Mouse (Mus musculus): ENCODE measurements around the gene Gabra5. TPM values are rescaled to one million over a fixed set of nuclear protein-coding genes. Genes with fewer than 3 reads are reported as not detected.

The Gabra5 gene
- polyA plus RNA-seq (2012) = not detected in 2 replicates

DNA sequence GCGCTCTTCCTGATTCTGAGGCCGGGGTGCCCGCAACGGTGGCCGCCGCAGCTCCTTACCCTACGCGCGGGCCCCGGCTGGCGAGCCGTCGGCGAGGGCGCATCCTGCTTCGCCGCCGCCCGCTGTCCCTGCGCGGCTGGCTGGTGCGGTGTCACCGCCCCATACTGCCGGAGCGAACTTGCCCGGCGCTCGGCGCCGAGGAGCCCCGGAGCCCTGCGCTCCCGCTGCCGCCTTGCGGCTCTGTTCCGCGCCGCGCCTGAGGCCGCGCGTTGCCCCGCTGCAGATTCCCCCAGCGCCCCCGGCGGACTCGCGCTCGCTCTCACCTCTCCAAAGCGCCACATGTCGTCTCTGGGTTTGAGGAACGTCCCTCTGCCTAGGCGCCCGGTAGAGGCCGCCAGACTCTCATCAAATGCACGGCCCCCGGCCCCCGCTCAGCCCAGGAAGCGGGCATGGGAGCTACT, at the start of gene Gabra5:
Gabra5 (minus strand) TSS at position 379 of the 461 bp plus-strand sequence.
- H3K27me3 ChIP-seq (ENCODE audit: control insufficient read depth) = peaks cover 30% of the 10 kb centered on the region
- no peaks in the 10 kb centered on the region for H3K4me1 ChIP-seq (ENCODE audit: control insufficient read depth)
- no peak within 1 kb of the TSS for H3K4me3 ChIP-seq (replicated peaks)
- no peak for TF ChIP-seq TAL1 (IDR thresholded peaks at IDR 0.05; ENCODE audit: low read length)
- no peak for TF ChIP-seq GATA1 (IDR thresholded peaks at IDR 0.05; ENCODE audit: low read length)
- no peaks in the 10 kb centered on the region; the same call in 1 of the 2 replicates for H3K9me3 ChIP-seq (ENCODE audit: control insufficient read depth, low read length)
- no peaks in the 10 kb centered on the region for H3K36me3 ChIP-seq (ENCODE audit: control insufficient read depth)

DNA sequence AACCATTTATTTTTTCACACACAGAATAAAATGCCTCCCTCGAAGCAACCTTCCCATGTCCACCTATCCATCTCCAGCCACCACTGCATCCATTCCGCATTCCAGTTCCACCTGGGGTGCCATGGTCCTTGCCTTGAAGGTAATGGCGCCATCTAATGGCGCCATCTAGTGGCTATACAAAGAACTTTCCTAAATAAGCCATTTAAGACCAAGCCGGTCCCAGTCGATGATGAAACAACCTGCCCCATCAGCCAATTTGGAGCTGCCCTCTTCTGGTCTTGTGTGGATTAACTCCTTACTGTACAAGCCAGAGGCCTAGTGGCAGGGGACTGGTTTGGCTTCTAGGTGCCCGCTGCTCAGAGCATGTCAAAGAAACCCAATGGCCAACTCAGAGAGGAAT, 28.7 kb upstream of the Gabra5 start:
- Histone ChIP-seq H3K27me3 (ENCODE audit: control insufficient read depth) (no peaks in the 10 kb centered on the region), H3K4me1 (ENCODE audit: control insufficient read depth) (no peaks in the 10 kb centered on the region), H3K4me3 (replicated peaks) (no peak overlapping the region), H3K9me3 (ENCODE audit: control insufficient read depth, low read length) (no peaks in the 10 kb centered on the region), H3K36me3 (ENCODE audit: control insufficient read depth) (no peaks in the 10 kb centered on the region)
- no peak for TF ChIP-seq GATA1 (IDR thresholded peaks at IDR 0.05; ENCODE audit: low read length)

DNA sequence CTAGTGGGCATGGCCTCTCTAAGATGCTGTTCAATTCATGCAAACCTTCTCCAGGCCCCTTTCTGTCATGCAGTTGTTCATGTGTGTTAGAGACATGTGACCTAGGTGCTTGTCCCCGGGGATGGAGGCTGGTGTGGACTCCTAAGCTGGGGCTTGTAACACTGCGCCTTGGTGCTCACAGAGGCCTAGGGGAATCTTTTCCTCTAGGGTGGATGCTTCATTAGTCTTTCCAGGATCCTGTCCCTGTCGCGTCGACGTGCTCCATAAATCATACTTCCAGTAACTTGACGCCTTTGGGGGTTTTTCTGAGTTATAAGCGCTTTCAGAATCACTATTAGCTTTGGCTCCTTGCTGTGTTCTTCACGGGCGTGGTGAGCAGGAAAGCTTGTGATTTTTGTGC, 22.8 kb upstream of the Gabra5 start:
- Histone ChIP-seq H3K4me3 (replicated peaks) (no peak overlapping the region), H3K4me1 (ENCODE audit: control insufficient read depth) (no peaks in the 10 kb centered on the region), H3K36me3 (ENCODE audit: control insufficient read depth) (no peaks in the 10 kb centered on the region), H3K27me3 (ENCODE audit: control insufficient read depth) (no peaks in the 10 kb centered on the region), H3K9me3 (ENCODE audit: control insufficient read depth, low read length) (peaks cover 10% of the 10 kb centered on the region)
- TF ChIP-seq GATA1 (IDR thresholded peaks at IDR 0.05; ENCODE audit: low read length) (no peak), TAL1 (IDR thresholded peaks at IDR 0.05; ENCODE audit: low read length) (no peak)

DNA sequence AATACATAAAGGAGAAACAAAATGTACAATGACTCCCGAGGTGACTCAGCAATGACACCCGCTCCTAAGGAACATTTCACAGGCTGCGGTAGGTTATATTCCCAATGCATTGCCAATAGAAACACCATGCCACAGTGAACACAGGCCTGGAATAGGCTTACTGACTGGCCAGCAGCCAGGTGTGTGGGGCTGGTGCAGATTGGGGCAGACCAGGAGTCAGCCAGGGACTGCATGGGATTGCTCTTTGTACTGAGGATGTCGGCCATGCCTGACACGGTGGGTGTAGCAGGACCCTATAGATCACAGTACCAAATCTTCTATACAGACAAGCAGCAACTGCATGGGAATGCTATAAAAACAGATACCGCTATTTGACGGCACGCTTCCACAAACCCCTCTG, 20.1 kb upstream of the Gabra5 start:
- Histone ChIP-seq H3K36me3 (ENCODE audit: control insufficient read depth) (no peaks in the 10 kb centered on the region), H3K27me3 (ENCODE audit: control insufficient read depth) (no peaks in the 10 kb centered on the region), H3K4me3 (replicated peaks) (no peak overlapping the region), H3K4me1 (ENCODE audit: control insufficient read depth) (no peaks in the 10 kb centered on the region), H3K9me3 (ENCODE audit: control insufficient read depth, low read length) (peaks cover 10% of the 10 kb centered on the region)
- TF ChIP-seq GATA1 (IDR thresholded peaks at IDR 0.05; ENCODE audit: low read length) (no peak), TAL1 (IDR thresholded peaks at IDR 0.05; ENCODE audit: low read length) (no peak)

DNA sequence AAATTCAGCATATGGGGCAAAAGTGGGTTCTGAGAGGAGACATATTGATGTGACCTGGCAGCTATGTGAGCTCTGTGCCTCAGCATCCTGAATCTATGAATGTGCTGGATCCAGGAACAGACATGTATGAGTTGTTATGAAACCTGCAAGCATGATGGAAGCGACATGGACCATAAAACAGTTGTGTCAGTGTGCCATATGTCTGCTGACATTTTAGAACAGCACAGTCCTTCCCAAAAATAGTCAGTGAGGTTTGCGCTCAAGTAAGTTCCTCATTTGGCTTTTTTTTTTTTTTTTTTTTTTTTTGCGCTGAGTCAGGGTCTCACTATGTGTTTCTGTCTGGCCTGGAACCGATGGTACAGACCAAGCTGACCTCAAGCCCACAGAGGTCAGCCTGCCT, 19.6 kb upstream of the Gabra5 start:
- H3K36me3 ChIP-seq (ENCODE audit: control insufficient read depth) = no peaks in the 10 kb centered on the region
- no peaks in the 10 kb centered on the region for H3K27me3 ChIP-seq (ENCODE audit: control insufficient read depth)
- peaks cover 10% of the 10 kb centered on the region for H3K9me3 ChIP-seq (ENCODE audit: control insufficient read depth, low read length)
- no peak overlapping the region for H3K4me3 ChIP-seq (replicated peaks)
- TF ChIP-seq TAL1 (IDR thresholded peaks at IDR 0.05; ENCODE audit: low read length) (no peak), GATA1 (IDR thresholded peaks at IDR 0.05; ENCODE audit: low read length) (no peak)
- no peaks in the 10 kb centered on the region for H3K4me1 ChIP-seq (ENCODE audit: control insufficient read depth)

DNA sequence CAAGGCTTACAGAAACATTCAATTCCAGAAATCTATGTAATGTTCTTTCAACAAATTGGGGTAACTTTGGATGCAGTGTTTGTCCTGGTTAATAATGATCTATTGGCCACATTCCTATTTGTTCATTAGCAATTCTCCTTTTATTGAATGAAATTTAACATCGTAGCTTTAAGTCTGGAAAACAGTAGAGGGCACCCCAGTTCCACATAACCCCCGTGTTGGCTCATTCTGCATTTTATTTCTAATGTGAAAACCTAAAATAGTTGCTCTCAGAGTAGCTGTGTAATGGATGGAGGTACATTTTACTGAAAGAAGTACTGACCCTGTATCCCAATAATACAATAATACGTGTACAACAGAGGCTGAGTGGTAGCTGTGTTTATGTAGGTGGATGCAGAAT, 3.1 kb upstream of the Gabra5 start:
- H3K4me3 ChIP-seq (replicated peaks) = no peak overlapping the region
- H3K27me3 ChIP-seq (ENCODE audit: control insufficient read depth) = peaks cover 28% of the 10 kb centered on the region
- no peaks in the 10 kb centered on the region; the same call in 1 of the 2 replicates for H3K9me3 ChIP-seq (ENCODE audit: control insufficient read depth, low read length)
- TF ChIP-seq GATA1 (IDR thresholded peaks at IDR 0.05; ENCODE audit: low read length) (no peak), TAL1 (IDR thresholded peaks at IDR 0.05; ENCODE audit: low read length) (no peak)
- no peaks in the 10 kb centered on the region for H3K4me1 ChIP-seq (ENCODE audit: control insufficient read depth)
- no peaks in the 10 kb centered on the region for H3K36me3 ChIP-seq (ENCODE audit: control insufficient read depth)

DNA sequence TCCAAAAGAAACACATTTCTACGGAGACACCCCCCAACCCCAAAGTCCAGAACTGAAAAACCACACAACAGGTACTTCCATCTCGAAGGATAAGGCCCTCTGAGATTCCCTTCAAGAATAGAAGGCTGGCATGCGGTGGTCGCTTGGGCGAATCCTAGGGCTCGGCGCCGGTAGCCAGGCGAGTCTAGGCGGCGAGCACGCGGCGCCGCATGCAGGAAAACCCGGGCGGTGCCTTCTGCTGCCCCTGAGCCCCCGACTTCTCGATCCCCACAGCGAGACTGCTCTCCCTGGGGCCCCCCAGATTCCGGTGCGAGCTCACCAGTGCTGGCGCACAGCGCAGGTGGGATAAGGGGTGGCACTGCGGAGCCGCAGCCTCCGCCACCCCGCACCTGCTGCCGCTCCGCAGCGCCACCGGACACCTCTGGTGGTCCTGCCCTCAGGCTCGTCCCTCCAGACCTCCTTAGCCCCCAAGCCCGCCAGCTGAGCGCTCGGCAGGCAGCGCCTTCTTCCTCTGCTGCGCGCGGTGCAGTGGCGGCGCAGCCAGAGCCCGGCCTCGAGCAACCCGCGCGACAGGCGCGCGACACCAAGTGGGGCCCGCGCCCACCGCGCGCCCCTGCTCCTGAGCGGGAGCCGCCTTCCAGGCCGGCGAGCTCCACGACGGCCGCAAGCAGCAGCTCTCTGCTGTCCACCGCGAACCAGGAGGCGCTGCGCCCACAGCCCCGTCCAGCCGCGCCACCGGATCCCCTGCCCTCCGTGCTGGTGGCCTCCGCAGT, 813 bp downstream of the Gabra5 start:
- Histone ChIP-seq H3K27me3 (ENCODE audit: control insufficient read depth) (peaks cover 30% of the 10 kb centered on the region), H3K9me3 (ENCODE audit: control insufficient read depth, low read length) (no peaks in the 10 kb centered on the region; the same call in 1 of the 2 replicates), H3K4me1 (ENCODE audit: control insufficient read depth) (no peaks in the 10 kb centered on the region), H3K4me3 (replicated peaks) (no peak overlapping the region), H3K36me3 (ENCODE audit: control insufficient read depth) (no peaks in the 10 kb centered on the region)
- no peak for TF ChIP-seq GATA1 (IDR thresholded peaks at IDR 0.05; ENCODE audit: low read length)
- no peak for TF ChIP-seq TAL1 (IDR thresholded peaks at IDR 0.05; ENCODE audit: low read length)

DNA sequence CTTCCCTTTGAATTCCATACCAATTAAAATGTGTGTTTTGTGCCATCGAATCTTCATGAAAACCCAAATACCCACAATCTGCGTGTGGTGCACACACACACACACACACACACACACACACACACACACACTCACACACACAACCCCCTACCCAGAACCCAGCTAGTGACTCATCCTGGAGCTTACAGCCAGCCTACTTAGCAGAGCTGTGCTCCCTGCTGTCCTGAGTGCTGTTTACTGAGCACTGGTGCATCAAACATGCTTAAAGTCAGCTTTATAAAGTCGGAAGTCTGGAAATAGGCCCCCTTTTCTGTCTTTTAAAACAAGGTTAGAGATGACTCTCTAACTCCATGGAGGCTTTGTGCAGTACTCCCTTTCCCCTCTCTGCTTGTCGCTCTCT, 7.0 kb downstream of the Gabra5 start:
- Histone ChIP-seq H3K4me3 (replicated peaks) (no peak overlapping the region), H3K27me3 (ENCODE audit: control insufficient read depth) (peaks cover under 1% of the 10 kb centered on the region; the same call in 1 of the 2 replicates), H3K4me1 (ENCODE audit: control insufficient read depth) (no peaks in the 10 kb centered on the region), H3K36me3 (ENCODE audit: control insufficient read depth) (no peaks in the 10 kb centered on the region), H3K9me3 (ENCODE audit: control insufficient read depth, low read length) (no peaks in the 10 kb centered on the region)
- no peak for TF ChIP-seq GATA1 (IDR thresholded peaks at IDR 0.05; ENCODE audit: low read length)

DNA sequence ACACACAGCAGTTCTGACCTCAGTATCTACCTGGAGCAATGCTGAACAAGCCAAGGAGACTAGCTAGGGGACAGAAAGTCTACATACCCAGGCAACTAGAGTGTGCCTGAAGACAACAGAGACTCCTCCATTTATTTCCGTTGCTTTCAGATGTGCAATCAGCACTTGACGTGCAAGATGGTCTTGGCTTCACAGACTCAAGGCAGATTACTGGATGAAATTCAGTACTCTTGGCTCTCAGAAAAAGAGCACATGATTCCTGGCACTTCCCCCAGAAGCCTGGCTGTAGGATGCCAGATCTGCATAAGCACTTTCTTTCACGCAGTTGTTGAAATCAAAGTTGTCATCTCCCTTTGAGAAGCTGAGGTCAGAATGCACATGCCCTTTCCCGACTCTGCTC, 18.1 kb downstream of the Gabra5 start:
- H3K9me3 ChIP-seq (ENCODE audit: control insufficient read depth, low read length) = peaks cover 10% of the 10 kb centered on the region
- TF ChIP-seq GATA1 (IDR thresholded peaks at IDR 0.05; ENCODE audit: low read length) (no peak), TAL1 (IDR thresholded peaks at IDR 0.05; ENCODE audit: low read length) (no peak)
- no peaks in the 10 kb centered on the region for H3K4me1 ChIP-seq (ENCODE audit: control insufficient read depth)
- no peak overlapping the region for H3K4me3 ChIP-seq (replicated peaks)
- no peaks in the 10 kb centered on the region for H3K27me3 ChIP-seq (ENCODE audit: control insufficient read depth)
- no peaks in the 10 kb centered on the region for H3K36me3 ChIP-seq (ENCODE audit: control insufficient read depth)
